ENCODE assay signal across 7 mouse cellular contexts in the genomic region with DNA sequence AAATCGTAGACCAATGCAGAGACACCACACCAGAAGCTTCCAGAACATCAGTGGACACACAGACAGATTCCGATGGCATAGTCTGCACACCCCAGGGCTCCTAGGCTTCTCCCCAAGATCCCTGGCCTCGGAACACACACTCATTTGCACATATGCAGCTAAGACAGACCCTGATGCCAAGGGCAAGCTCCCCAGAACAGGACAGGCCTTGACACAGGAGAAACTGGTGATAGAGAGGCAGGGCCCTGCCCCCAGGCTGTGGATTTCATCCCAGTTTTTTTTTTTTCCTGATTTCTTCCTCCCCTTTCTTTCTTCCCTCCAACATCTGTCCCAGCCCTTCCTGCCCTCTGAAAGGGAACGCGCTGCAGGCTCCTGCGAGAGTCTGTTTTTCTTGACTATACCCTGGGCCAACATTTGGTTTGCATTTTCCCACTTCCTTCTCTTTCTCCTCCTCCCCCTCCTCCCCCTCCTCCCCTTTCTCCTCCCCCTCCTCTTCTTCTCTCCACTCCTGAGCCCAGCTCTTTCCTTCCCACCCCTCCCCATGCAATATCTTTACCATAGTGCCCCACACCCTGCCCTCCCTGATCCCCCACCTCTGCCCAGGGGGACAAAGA. TPM values are rescaled to one million over a fixed set of nuclear protein-coding genes. Genes with fewer than 3 reads are reported as not detected.
DNase-seq lines count a peak whose midpoint lies in the region; ATAC-seq lines count a peak whose summit lies in the region.

No protein-coding gene starts in this region.

- no peaks in the 10 kb centered on the region for H3K9me3 ChIP-seq in midbrain, embryonic 10.5 days (replicated peaks)
- no peaks in the 10 kb centered on the region for H3K9me3 ChIP-seq in midbrain, embryonic 13.5 days
- H3K9me3 ChIP-seq in embryonic facial prominence, embryonic 10.5 days = no peaks in the 10 kb centered on the region
- H3K9me3 ChIP-seq in hindbrain, embryonic 12.5 days (replicated peaks) = no peaks in the 10 kb centered on the region
- H3K9me3 ChIP-seq in neural tube, embryonic 15.5 days (replicated peaks) = no peaks in the 10 kb centered on the region

- peak overlapping the region; percentile 73 for H3K27ac ChIP-seq in midbrain, embryonic 10.5 days (replicated peaks)
- H3K27ac ChIP-seq in midbrain, embryonic 13.5 days = no peak overlapping the region
- H3K27ac ChIP-seq in embryonic facial prominence, embryonic 10.5 days (replicated peaks) = peak overlapping the region; percentile 94
- H3K27ac ChIP-seq in hindbrain, embryonic 12.5 days = peak overlapping the region; percentile 86
- H3K27ac ChIP-seq in neural tube, embryonic 15.5 days (replicated peaks) = peak overlapping the region; percentile 64; the same call in 1 of the 2 replicates

- H3K4me2 ChIP-seq in midbrain, embryonic 13.5 days (replicated peaks) = no peak overlapping the region
- peak overlapping the region; percentile 44 for H3K4me2 ChIP-seq in hindbrain, embryonic 12.5 days (replicated peaks)
- peak overlapping the region; percentile 19; the same call in 1 of the 2 replicates for H3K4me2 ChIP-seq in neural tube, embryonic 15.5 days

- H3K36me3 ChIP-seq in midbrain, embryonic 10.5 days = no peaks in the 10 kb centered on the region
- no peaks in the 10 kb centered on the region for H3K36me3 ChIP-seq in midbrain, embryonic 13.5 days
- no peaks in the 10 kb centered on the region for H3K36me3 ChIP-seq in embryonic facial prominence, embryonic 10.5 days (replicated peaks)
- H3K36me3 ChIP-seq in hindbrain, embryonic 12.5 days = no peaks in the 10 kb centered on the region
- H3K36me3 ChIP-seq in neural tube, embryonic 15.5 days = no peaks in the 10 kb centered on the region

- DNase-seq in midbrain, embryonic 10.5 days (ENCODE audit: low spot score) = peak; percentile 33
- DNase-seq in embryonic facial prominence, embryonic 10.5 days (ENCODE audit: low spot score) = peak; percentile 81
- DNase-seq in urinary bladder, postnatal 10 days (ENCODE audit: low spot score) = no peak
- DNase-seq in right cerebral cortex, postnatal 4 days = no peak

- peaks cover 42% of the 10 kb centered on the region for H3K4me1 ChIP-seq in midbrain, embryonic 10.5 days
- H3K4me1 ChIP-seq in midbrain, embryonic 13.5 days (replicated peaks) = peaks cover 29% of the 10 kb centered on the region
- peaks cover 87% of the 10 kb centered on the region for H3K4me1 ChIP-seq in embryonic facial prominence, embryonic 10.5 days
- H3K4me1 ChIP-seq in hindbrain, embryonic 12.5 days = peaks cover 56% of the 10 kb centered on the region
- H3K4me1 ChIP-seq in neural tube, embryonic 15.5 days = peaks cover 24% of the 10 kb centered on the region

- H3K9ac ChIP-seq in midbrain, embryonic 13.5 days (replicated peaks) = no peak overlapping the region
- H3K9ac ChIP-seq in hindbrain, embryonic 12.5 days = 0 out of 2 replicates have a peak overlapping the region, but pooled peaks have one; percentile 35
- H3K9ac ChIP-seq in neural tube, embryonic 15.5 days (replicated peaks) = no peak overlapping the region

- H3K4me3 ChIP-seq in midbrain, embryonic 10.5 days = no peak overlapping the region
- no peak overlapping the region for H3K4me3 ChIP-seq in midbrain, embryonic 13.5 days (replicated peaks)
- peak overlapping the region; percentile 61 for H3K4me3 ChIP-seq in embryonic facial prominence, embryonic 10.5 days
- no peak overlapping the region for H3K4me3 ChIP-seq in hindbrain, embryonic 12.5 days
- no peak overlapping the region for H3K4me3 ChIP-seq in neural tube, embryonic 15.5 days (replicated peaks)

- peaks cover 40% of the 10 kb centered on the region for H3K27me3 ChIP-seq in midbrain, embryonic 10.5 days (ENCODE audit: low read depth, poor library complexity, severe bottlenecking)
- peaks cover 14% of the 10 kb centered on the region for H3K27me3 ChIP-seq in midbrain, embryonic 13.5 days
- peaks cover 32% of the 10 kb centered on the region for H3K27me3 ChIP-seq in embryonic facial prominence, embryonic 10.5 days (replicated peaks; ENCODE audit: low read depth, poor library complexity, severe bottlenecking)
- H3K27me3 ChIP-seq in hindbrain, embryonic 12.5 days = peaks cover 12% of the 10 kb centered on the region
- H3K27me3 ChIP-seq in neural tube, embryonic 15.5 days (replicated peaks) = peaks cover 4% of the 10 kb centered on the region; the same call in 1 of the 2 replicates

- 56% methylated on average over 6 of the region's 6 CpGs for WGBS in midbrain, embryonic 10.5 days
- 47% methylated on average over 6 of the region's 6 CpGs for WGBS in midbrain, embryonic 13.5 days
- 19% methylated on average over 6 of the region's 6 CpGs for WGBS in embryonic facial prominence, embryonic 10.5 days
- WGBS in hindbrain, embryonic 12.5 days = 30% methylated on average over 6 of the region's 6 CpGs
- 41% methylated on average over 6 of the region's 6 CpGs for WGBS in neural tube, embryonic 15.5 days

- no peak for ATAC-seq in midbrain, embryonic 13.5 days
- ATAC-seq in hindbrain, embryonic 12.5 days (ENCODE audit: low FRiP score) = no peak
- no peak for ATAC-seq in neural tube, embryonic 15.5 days (ENCODE audit: low FRiP score)

RNA-seq across cellular contexts. Expression of gene Tns1, which starts 32.5 kb away (rescaled TPM):
- polyA plus RNA-seq in midbrain, embryonic 10.5 days (2016; fragmentation: Nextera tagmentation; extraction: Ambion mirVana) = 10.3 and 13.4 TPM in 2 replicates
- 9.6 and 13.2 TPM in 2 replicates for polyA plus RNA-seq in midbrain, embryonic 13.5 days (2015; fragmentation: Nextera tagmentation; extraction: Ambion mirVana)
- 27.4 and 30.4 TPM in 2 replicates for polyA plus RNA-seq in embryonic facial prominence, embryonic 10.5 days (2016; fragmentation: Nextera tagmentation; extraction: Ambion mirVana)
- polyA plus RNA-seq in hindbrain, embryonic 12.5 days (2016; fragmentation: Nextera tagmentation; extraction: Ambion mirVana) = 26.1 and 28.3 TPM in 2 replicates
- 13.3 and 20.6 TPM in 2 replicates for polyA plus RNA-seq in neural tube, embryonic 15.5 days (2015; fragmentation: Nextera tagmentation; extraction: Ambion mirVana)

RNA-seq across cellular contexts. Expression of gene Rufy4, which starts 33.6 kb away (rescaled TPM):
- polyA plus RNA-seq in midbrain, embryonic 10.5 days (2016; fragmentation: Nextera tagmentation; extraction: Ambion mirVana) = 0.29 and 0.51 TPM in 2 replicates
- 0.31 and 0.42 TPM in 2 replicates for polyA plus RNA-seq in midbrain, embryonic 13.5 days (2015; fragmentation: Nextera tagmentation; extraction: Ambion mirVana)
- 0.06 and 0.15 TPM in 2 replicates for polyA plus RNA-seq in embryonic facial prominence, embryonic 10.5 days (2016; fragmentation: Nextera tagmentation; extraction: Ambion mirVana)
- 0.46 and 0.60 TPM in 2 replicates for polyA plus RNA-seq in hindbrain, embryonic 12.5 days (2016; fragmentation: Nextera tagmentation; extraction: Ambion mirVana)
- polyA plus RNA-seq in neural tube, embryonic 15.5 days (2015; fragmentation: Nextera tagmentation; extraction: Ambion mirVana) = 0.18 and 0.37 TPM in 2 replicates

Comparison
In these comparisons a context has a peak if more than half of its experiments do, and no peak if none do; other contexts are left out.
1. DNase-seq: peak in midbrain, embryonic 10.5 days (single experiment) and embryonic facial prominence, embryonic 10.5 days (single experiment); none in urinary bladder, postnatal 10 days (single experiment) and right cerebral cortex, postnatal 4 days (single experiment).